Comparison of ENCODE assay signal across 8 mouse cellular contexts in genomic region chr11:67965242-67965883, GRCm38 (mm10). TPM values are rescaled to one million over a fixed set of nuclear protein-coding genes. Genes with fewer than 3 reads are reported as not detected.
DNase-seq lines count a peak whose midpoint lies in the region; ATAC-seq and TF ChIP-seq lines count a peak whose summit lies in the region.

Cfap52 (minus strand) TSS chr11:67965651.

- peak; percentile 76; the same call in 1 of the 2 replicates for ATAC-seq in kidney, embryonic 14.5 days (ENCODE audit: low FRiP score, low TSS enrichment)
- no peak; the same call in 1 of the 2 replicates for ATAC-seq in limb, embryonic 14.5 days (ENCODE audit: low FRiP score, low read depth)
- ATAC-seq in midbrain, embryonic 16.5 days, result peak; percentile 76

- H3K27me3 ChIP-seq in heart, embryonic 10.5 days (ENCODE audit: insufficient read depth, poor library complexity, severe bottlenecking), result no peaks in the 10 kb centered on the region
- H3K27me3 ChIP-seq in kidney, embryonic 14.5 days (ENCODE audit: control insufficient read depth, insufficient read depth, low read length), result no peaks in the 10 kb centered on the region
- H3K27me3 ChIP-seq in limb, embryonic 14.5 days (ENCODE audit: control insufficient read depth, insufficient read depth, low read length), result no peaks in the 10 kb centered on the region
- H3K27me3 ChIP-seq in midbrain, embryonic 16.5 days (ENCODE audit: control insufficient read depth, insufficient read depth, low read depth, low read length), result no peaks in the 10 kb centered on the region
- H3K27me3 ChIP-seq in spleen, adult 2 months (ENCODE audit: control insufficient read depth, insufficient read depth, low read length), result no peaks in the 10 kb centered on the region

- TF ChIP-seq CTCF in embryonic fibroblast, embryonic 13.5 days (IDR thresholded peaks at IDR 0.05; ENCODE audit: borderline replicate concordance, insufficient read depth, low read length), result no peak
- no peak for TF ChIP-seq CTCF in spleen, adult 2 months (IDR thresholded peaks at IDR 0.05; ENCODE audit: extremely low read depth, insufficient read depth, insufficient read length, insufficient replicate concordance)

- 6% methylated on average over 15 of the region's 15 CpGs for WGBS in heart, embryonic 10.5 days
- 6% methylated on average over 15 of the region's 15 CpGs for WGBS in kidney, embryonic 14.5 days
- WGBS in limb, embryonic 14.5 days, result 9% methylated on average over 15 of the region's 15 CpGs
- 5% methylated on average over 15 of the region's 15 CpGs for WGBS in midbrain, embryonic 16.5 days
- 9% methylated on average over 15 of the region's 15 CpGs for WGBS in spleen, adult 2 months

- TF ChIP-seq POLR2A in embryonic fibroblast, embryonic 13.5 days (IDR thresholded peaks at IDR 0.05; ENCODE audit: low read depth, low read length), result no peak
- TF ChIP-seq POLR2A in limb, embryonic 14.5 days (IDR thresholded peaks at IDR 0.05; ENCODE audit: borderline replicate concordance, extremely low read depth, insufficient read depth, insufficient read length), result no peak
- no peak for TF ChIP-seq POLR2A in spleen, adult 2 months (IDR thresholded peaks at IDR 0.05; ENCODE audit: low read depth, low read length)

- peak; percentile 77 to 79 for DNase-seq in B cell, adult 2 months
- peak; percentile 91 for DNase-seq in brain, adult 2 months (ENCODE audit: low read depth, low spot score)
- DNase-seq in heart, embryonic 10.5 days (ENCODE audit: low spot score), result peak; percentile 91
- DNase-seq in limb, embryonic 14.5 days (ENCODE audit: low spot score), result peak; percentile 81
- DNase-seq in spleen, adult 2 months (ENCODE audit: low read depth in 1 of 2, low spot score in 2 of 2), result peak; percentile 34 to 70

- peak within 1 kb of the TSS; percentile 94 for H3K4me3 ChIP-seq in embryonic fibroblast, embryonic 13.5 days (ENCODE audit: insufficient read depth, low read length)
- peak within 1 kb of the TSS; percentile 95 for H3K4me3 ChIP-seq in heart, embryonic 10.5 days
- peak within 1 kb of the TSS; percentile 83 for H3K4me3 ChIP-seq in kidney, embryonic 14.5 days (ENCODE audit: low read length)
- peak within 1 kb of the TSS; percentile 73 for H3K4me3 ChIP-seq in limb, embryonic 14.5 days (replicated peaks; ENCODE audit: low read length)
- peak within 1 kb of the TSS; percentile 87 for H3K4me3 ChIP-seq in midbrain, embryonic 16.5 days (ENCODE audit: low read depth, low read length)
- H3K4me3 ChIP-seq in spleen, adult 2 months (ENCODE audit: extremely low read depth, insufficient read depth, insufficient read length), result peak within 1 kb of the TSS; percentile 79

- no peak within 1 kb of the TSS for H3K27ac ChIP-seq in embryonic fibroblast, embryonic 13.5 days (ENCODE audit: insufficient read depth, low read length)
- peak within 1 kb of the TSS; percentile 91 for H3K27ac ChIP-seq in heart, embryonic 10.5 days
- H3K27ac ChIP-seq in kidney, embryonic 14.5 days (ENCODE audit: low read depth, low read length), result no peak within 1 kb of the TSS
- H3K27ac ChIP-seq in limb, embryonic 14.5 days (replicated peaks; ENCODE audit: low read depth, low read length), result no peak within 1 kb of the TSS
- no peak within 1 kb of the TSS for H3K27ac ChIP-seq in midbrain, embryonic 16.5 days (ENCODE audit: low read length)
- H3K27ac ChIP-seq in spleen, adult 2 months (ENCODE audit: insufficient read depth, low read length), result peak within 1 kb of the TSS; percentile 1; the same call in 1 of the 2 replicates

- H3K9ac ChIP-seq in kidney, embryonic 14.5 days (ENCODE audit: low read depth, low read length), result peak within 1 kb of the TSS; percentile 79
- H3K9ac ChIP-seq in limb, embryonic 14.5 days (ENCODE audit: low read depth, low read length, severe bottlenecking), result peak within 1 kb of the TSS; percentile 74
- peak within 1 kb of the TSS; percentile 90 for H3K9ac ChIP-seq in midbrain, embryonic 16.5 days (ENCODE audit: low read depth, low read length)

- peaks cover 5% of the 10 kb centered on the region; the same call in 1 of the 2 replicates for H3K36me3 ChIP-seq in heart, embryonic 10.5 days
- no peaks in the 10 kb centered on the region for H3K36me3 ChIP-seq in kidney, embryonic 14.5 days (ENCODE audit: control insufficient read depth, insufficient read depth, low read length)
- H3K36me3 ChIP-seq in limb, embryonic 14.5 days (ENCODE audit: control insufficient read depth, insufficient read depth, low read length), result peaks cover 8% of the 10 kb centered on the region; the same call in 1 of the 2 replicates
- H3K36me3 ChIP-seq in midbrain, embryonic 16.5 days (ENCODE audit: control insufficient read depth, insufficient read depth, low read length), result no peaks in the 10 kb centered on the region
- peaks cover 3% of the 10 kb centered on the region; the same call in 1 of the 2 replicates for H3K36me3 ChIP-seq in spleen, adult 2 months (ENCODE audit: control insufficient read depth, insufficient read depth, low read length)

- H3K9me3 ChIP-seq in heart, embryonic 10.5 days, result no peaks in the 10 kb centered on the region
- H3K9me3 ChIP-seq in kidney, embryonic 14.5 days (ENCODE audit: control insufficient read depth, low read length), result no peaks in the 10 kb centered on the region
- no peaks in the 10 kb centered on the region for H3K9me3 ChIP-seq in limb, embryonic 14.5 days (ENCODE audit: control insufficient read depth, low read length)
- H3K9me3 ChIP-seq in midbrain, embryonic 16.5 days (replicated peaks; ENCODE audit: control insufficient read depth, low read length, poor library complexity, severe bottlenecking), result no peaks in the 10 kb centered on the region

- peak within 1 kb of the TSS; percentile 58 for H3K4me2 ChIP-seq in kidney, embryonic 14.5 days (replicated peaks; ENCODE audit: low read depth, low read length)
- H3K4me2 ChIP-seq in limb, embryonic 14.5 days (replicated peaks; ENCODE audit: low read depth, low read length, severe bottlenecking), result peak within 1 kb of the TSS; percentile 61
- peak within 1 kb of the TSS; percentile 70 for H3K4me2 ChIP-seq in midbrain, embryonic 16.5 days (ENCODE audit: low read length)

- no peaks in the 10 kb centered on the region for H3K4me1 ChIP-seq in embryonic fibroblast, embryonic 13.5 days (ENCODE audit: control insufficient read depth, insufficient read depth, low read length)
- peaks cover 14% of the 10 kb centered on the region for H3K4me1 ChIP-seq in heart, embryonic 10.5 days
- peaks cover 5% of the 10 kb centered on the region for H3K4me1 ChIP-seq in kidney, embryonic 14.5 days (ENCODE audit: control insufficient read depth, insufficient read depth, low read length)
- no peaks in the 10 kb centered on the region; the same call in 1 of the 2 replicates for H3K4me1 ChIP-seq in limb, embryonic 14.5 days (ENCODE audit: control insufficient read depth, insufficient read depth, low read length)
- H3K4me1 ChIP-seq in midbrain, embryonic 16.5 days (ENCODE audit: control insufficient read depth, insufficient read depth, low read length), result peaks cover 17% of the 10 kb centered on the region
- H3K4me1 ChIP-seq in spleen, adult 2 months (ENCODE audit: control insufficient read depth, insufficient read depth, insufficient read length), result peaks cover 2% of the 10 kb centered on the region; the same call in 1 of the 2 replicates

RNA-seq across cellular contexts. Expression of gene Cfap52, which starts in this region (rescaled TPM):
- polyA plus RNA-seq in embryonic fibroblast, embryonic 13.5 days (2011; ENCODE audit: insufficient read length, low read depth, missing spikeins), result not detected in 2 replicates
- polyA plus RNA-seq in heart, embryonic 10.5 days (2016; fragmentation: Nextera tagmentation; extraction: Ambion mirVana), result 0.35 and 0.48 TPM in 2 replicates
- 1.1 TPM in 2 replicates for polyA plus RNA-seq in kidney, embryonic 14.5 days (2014; fragmentation: Nextera tagmentation; extraction: Ambion mirVana)
- polyA plus RNA-seq in limb, embryonic 14.5 days (2012; rRNA removed), result 1.3 and 1.5 TPM in 2 replicates
- polyA plus RNA-seq in limb, embryonic 14.5 days (2014; fragmentation: Nextera tagmentation; extraction: Ambion mirVana), result 0.97 and 1.0 TPM in 2 replicates
- 4.6 and 5.1 TPM in 2 replicates for polyA plus RNA-seq in midbrain, embryonic 16.5 days (2015; fragmentation: Nextera tagmentation; extraction: Ambion mirVana)
- not detected in 2 replicates for polyA plus RNA-seq in spleen, adult 2 months (2012; rRNA removed)

Comparison
In these comparisons a context has a peak if more than half of its experiments do, and no peak if none do; other contexts are left out.
1. Peak in DNase-seq, H3K4me3 ChIP-seq and H3K27ac ChIP-seq in heart, embryonic 10.5 days; RNA of the gene not detected or under 1 TPM.
2. Peak in DNase-seq, H3K4me3 ChIP-seq and H3K27ac ChIP-seq in spleen, adult 2 months; RNA of the gene not detected or under 1 TPM.